Mouse (Mus musculus) bone marrow, adult 2 months (tissue): ENCODE data around the gene Akain1. TPM values are rescaled to one million over a fixed set of nuclear protein-coding genes. Genes with fewer than 3 reads are reported as not detected.

Source experiments
- H3K27ac ChIP-seq: fragments of 200-500 bp; 2 replicates; pipeline ENCODE4 v1.5.1; 2012; ENCODE audit warnings: low read depth, mild to moderate bottlenecking, control low read depth, inconsistent platforms, low read length; ENCODE audit not compliant: control insufficient read depth, poor library complexity, insufficient read depth
- H3K4me1 ChIP-seq: fragments of 200-500 bp; 2 replicates; pipeline ENCODE4 v1.6.1; 2011; ENCODE audit warnings: low read length; ENCODE audit not compliant: control insufficient read depth, insufficient read depth
- H3K4me3 ChIP-seq: fragments of 200-500 bp; replicated peaks from 2 replicates; pipeline ENCODE3; 2011; ENCODE audit warnings: mild to moderate bottlenecking, low read depth, low read length, control low read depth; ENCODE audit not compliant: control insufficient read depth
- CTCF ChIP-seq: fragments of 200-500 bp; IDR thresholded peaks from 2 replicates; pipeline ENCODE4 v1.5.1; 2011; ENCODE audit warnings: low read length, control low read depth; ENCODE audit not compliant: control insufficient read depth, insufficient read depth
- POLR2A ChIP-seq: fragments of 200-500 bp; IDR thresholded peaks from 2 replicates; pipeline ENCODE4 v1.6.1; 2011; ENCODE audit warnings: low read depth, mild to moderate bottlenecking, control low read depth, low read length, borderline replicate concordance; ENCODE audit not compliant: control insufficient read depth
- WGBS: fragments of 180-500 bp; shearing (Covaris S2); methylation state at CpG from one replicate; pipeline ENCODE4 v1.1.7; 2018; 5-methylcytosine and 5-hydroxymethylcytosine counted together
- polyA plus RNA-seq: library from polyadenylated mRNA; stranded (reverse); fragments of >200 nt; gene quantifications from 2 replicates; pipeline ENCODE4 v1.2.4, GENCODE M21; 2011; ENCODE audit warnings: low replicate concordance; ENCODE audit not compliant: missing spikeins, insufficient read depth, insufficient read length

The Akain1 gene
- polyA plus RNA-seq, 1 experiment, result not detected

DNA sequence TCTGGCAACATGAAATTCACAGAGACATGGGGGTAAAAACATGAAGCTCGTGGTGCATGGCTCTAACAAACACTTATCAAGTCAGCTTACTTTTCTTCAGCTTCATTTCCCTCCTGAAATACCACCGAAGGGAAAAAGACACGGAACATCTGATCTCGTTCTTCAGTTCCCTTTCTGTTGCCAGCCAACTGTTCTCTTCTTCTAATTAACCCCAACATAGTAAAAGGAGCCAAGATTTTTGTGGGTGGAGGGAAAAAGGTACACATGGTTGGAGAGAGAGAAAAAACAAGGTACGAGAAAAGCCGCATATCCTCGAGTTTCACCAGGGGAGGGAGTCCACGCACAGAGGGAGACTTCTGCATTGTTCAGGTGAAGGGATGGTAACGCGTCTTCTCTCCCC, 32.0 kb downstream of the Akain1 start:
- H3K27ac ChIP-seq, result no peak overlapping the region
- 46% methylated on average over 10 of the region's 10 CpGs for WGBS
- TF ChIP-seq POLR2A (no peak), CTCF (no peak)
- no peaks in the 10 kb centered on the region for H3K4me1 ChIP-seq
- H3K4me3 ChIP-seq, result no peak overlapping the region

DNA sequence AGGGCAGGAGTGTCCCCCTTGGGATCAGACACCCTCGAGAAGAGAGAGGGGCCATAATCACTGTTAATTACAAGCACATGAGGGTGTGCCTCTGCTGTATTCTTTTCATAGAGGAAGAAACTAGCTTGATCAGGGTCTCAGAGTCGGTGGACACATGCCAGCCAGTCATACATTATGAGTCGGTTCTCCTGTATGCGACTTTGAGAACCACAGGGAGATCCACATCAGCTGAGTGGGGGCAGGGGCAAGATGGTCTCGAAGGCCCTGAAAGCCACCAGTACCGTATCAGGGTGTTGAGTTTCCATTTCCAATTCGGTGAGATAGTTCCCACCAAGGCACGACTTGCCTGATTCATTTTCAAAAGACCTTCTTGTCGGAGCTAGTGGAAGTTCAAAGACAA, 33.3 kb downstream of the Akain1 start:
- no peak for TF ChIP-seq POLR2A
- no peak for TF ChIP-seq CTCF
- H3K4me3 ChIP-seq, result no peak overlapping the region
- WGBS, result 58% methylated on average over 9 of the region's 9 CpGs

DNA sequence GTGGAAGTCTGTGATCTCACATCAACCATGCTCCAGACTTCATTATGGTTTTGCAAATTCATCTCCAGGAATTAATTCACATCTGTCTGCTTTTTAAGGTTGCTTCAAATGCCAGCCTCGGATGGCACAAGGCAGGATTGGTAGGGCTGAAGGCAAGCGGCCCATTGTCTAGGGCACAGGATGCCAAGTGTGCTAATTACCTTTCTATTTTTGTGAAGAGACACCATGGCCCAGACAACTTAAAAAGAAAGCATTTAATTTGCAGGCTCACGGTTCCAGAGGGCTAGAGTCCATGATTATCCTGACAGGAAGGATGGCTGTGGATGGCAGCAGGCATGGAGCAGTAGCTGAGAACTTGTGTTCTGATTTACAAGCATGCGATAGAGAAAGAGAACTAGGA, 35.0 kb downstream of the Akain1 start:
- WGBS, result 72% methylated on average over 4 of the region's 4 CpGs
- no peaks in the 10 kb centered on the region for H3K4me1 ChIP-seq
- TF ChIP-seq POLR2A, result no peak
- no peak for TF ChIP-seq CTCF
- no peak overlapping the region for H3K27ac ChIP-seq
- H3K4me3 ChIP-seq, result no peak overlapping the region

More for the DNA sequence above, 33.3 kb downstream of the Akain1 start:
- H3K4me1 ChIP-seq, result no peaks in the 10 kb centered on the region
- no peak overlapping the region for H3K27ac ChIP-seq

DNA sequence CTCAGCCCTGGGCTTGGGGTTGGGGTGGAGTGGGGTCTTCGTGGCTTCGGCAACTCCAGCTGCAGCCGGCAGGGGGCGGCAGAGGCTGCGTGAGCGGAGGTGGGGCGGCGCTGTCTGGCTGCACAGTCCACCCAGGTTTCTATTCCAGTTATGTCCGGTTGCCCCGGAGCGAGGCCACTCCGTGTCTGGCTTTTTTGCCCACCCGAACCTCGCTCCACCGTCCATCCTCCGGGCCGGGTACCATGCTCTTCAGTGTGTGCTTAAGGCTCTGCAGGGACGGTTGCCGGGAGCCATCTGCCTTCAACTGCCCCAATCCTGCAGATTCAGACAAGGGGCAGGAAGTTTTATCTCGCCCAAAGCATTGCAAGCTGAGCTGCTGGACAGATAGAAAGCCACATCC, 36.3 kb downstream of the Akain1 start:
- H3K4me1 ChIP-seq, result no peaks in the 10 kb centered on the region
- peak overlapping the region; percentile 52 for H3K4me3 ChIP-seq
- 2% methylated on average over 20 of the region's 20 CpGs for WGBS
- TF ChIP-seq CTCF, result peak; percentile 73
- TF ChIP-seq POLR2A, result no peak
- no peak overlapping the region for H3K27ac ChIP-seq

DNA sequence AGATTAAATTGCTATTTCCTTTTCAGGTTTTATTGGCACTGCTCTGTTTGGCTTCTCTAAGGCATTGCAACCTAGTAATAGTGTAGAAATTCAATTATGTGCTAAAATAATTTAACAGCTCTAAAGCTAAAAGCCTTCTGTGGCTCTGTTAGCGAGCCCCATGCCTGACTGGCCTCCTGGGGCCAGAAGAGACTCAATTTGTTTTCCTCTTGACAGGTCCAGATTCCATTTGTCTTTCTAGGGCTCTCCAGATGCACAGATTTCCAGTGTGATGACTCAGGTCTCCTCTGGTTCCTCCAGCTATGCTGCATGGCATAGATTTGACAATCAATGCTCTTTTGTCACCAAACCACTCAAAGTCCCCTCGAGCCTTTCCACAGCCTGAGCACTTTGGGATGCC, 38.4 kb downstream of the Akain1 start:
- 29% methylated on average over 2 of the region's 2 CpGs for WGBS
- no peak overlapping the region for H3K4me3 ChIP-seq
- H3K27ac ChIP-seq, result no peak overlapping the region
- H3K4me1 ChIP-seq, result no peaks in the 10 kb centered on the region
- TF ChIP-seq CTCF, result no peak
- TF ChIP-seq POLR2A, result no peak

DNA sequence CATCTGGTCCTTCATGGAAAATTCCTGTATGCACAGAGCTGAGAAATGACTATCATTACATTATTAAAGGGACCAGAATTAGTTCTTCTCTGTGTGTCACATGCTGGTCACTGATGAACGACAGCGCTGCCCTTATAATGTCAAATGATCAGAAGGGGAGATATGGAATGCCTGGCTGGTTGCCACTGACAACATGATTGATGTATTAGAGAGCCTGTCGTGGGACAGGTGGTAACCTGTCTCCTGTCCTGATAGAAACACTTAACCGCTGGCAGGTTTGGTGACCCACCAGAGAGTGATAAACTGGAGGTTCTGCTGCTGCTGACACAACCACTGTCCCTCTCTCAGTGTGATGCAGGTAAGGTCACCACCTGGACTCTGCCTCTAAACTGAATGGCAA, 40.1 kb downstream of the Akain1 start:
- 70% methylated on average over 4 of the region's 4 CpGs for WGBS
- Histone ChIP-seq H3K27ac (no peak overlapping the region), H3K4me3 (no peak overlapping the region), H3K4me1 (no peaks in the 10 kb centered on the region)
- no peak for TF ChIP-seq POLR2A
- no peak for TF ChIP-seq CTCF

DNA sequence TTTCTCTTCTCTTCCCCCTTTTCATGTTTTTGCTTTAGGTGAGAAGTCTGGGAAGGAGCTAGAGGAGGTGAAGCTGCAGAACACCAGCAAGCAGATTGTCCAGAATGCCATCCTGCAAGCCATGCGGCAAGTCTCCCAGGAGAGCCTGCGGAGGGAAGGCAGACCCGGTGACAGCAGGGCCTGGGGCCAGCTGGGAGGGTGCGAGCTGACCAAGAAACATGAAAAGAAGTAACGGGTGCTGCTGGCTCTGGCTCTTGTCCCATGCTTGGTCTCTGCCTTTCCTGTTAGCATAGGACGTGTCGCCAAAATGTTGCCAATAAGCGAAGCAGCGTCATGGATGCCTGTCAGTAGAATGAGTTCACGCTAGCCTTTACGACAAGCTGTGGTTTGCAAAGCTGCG, 48.0 kb downstream of the Akain1 start:
- H3K4me3 ChIP-seq, result no peak overlapping the region
- H3K4me1 ChIP-seq, result no peaks in the 10 kb centered on the region
- no peak overlapping the region for H3K27ac ChIP-seq
- TF ChIP-seq POLR2A, result no peak
- TF ChIP-seq CTCF, result no peak
- WGBS, result 82% methylated on average over 12 of the region's 12 CpGs

DNA sequence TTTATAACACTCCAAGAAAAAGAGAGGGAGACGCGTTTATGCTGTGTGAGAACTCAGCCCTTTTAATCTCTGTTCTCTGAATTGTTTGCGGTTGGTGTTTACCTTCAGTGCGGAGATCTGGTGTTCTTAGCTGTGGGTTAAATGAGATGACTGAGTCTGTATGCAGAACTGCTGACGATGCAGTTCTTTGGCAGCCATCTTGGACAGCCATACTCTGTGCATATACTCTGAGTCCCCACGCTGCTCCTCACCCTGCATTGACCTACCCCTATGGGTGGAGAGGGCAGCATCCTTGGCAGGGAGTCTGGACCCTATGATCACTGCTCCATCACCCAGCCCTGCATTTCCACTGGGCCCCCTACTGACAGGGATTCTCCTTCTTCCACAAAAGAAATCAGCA, 48.8 kb downstream of the Akain1 start:
- Histone ChIP-seq H3K4me3 (no peak overlapping the region), H3K27ac (no peak overlapping the region), H3K4me1 (no peaks in the 10 kb centered on the region)
- 93% methylated on average over 6 of the region's 6 CpGs for WGBS
- TF ChIP-seq CTCF (no peak), POLR2A (no peak)

DNA sequence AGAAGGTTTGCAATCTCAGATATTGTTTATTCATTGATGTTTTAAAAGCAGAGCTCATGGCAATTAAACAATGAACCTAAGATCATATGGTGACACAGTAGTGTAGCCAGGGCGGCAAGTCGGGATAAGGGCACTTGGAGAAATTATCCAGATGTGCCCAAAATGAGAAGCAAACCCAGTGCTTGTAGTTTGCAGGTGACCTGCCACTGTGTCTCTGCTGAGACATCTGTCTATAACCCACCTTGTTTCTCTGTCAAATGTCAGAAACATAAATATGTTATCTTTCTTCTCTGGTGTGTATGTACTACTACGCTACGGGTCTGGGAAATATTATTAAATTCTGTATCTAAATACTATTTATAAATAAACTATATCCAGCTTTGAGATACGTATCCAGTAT, 49.7 kb downstream of the Akain1 start:
- TF ChIP-seq POLR2A (no peak), CTCF (no peak)
- 82% methylated on average over 5 of the region's 5 CpGs for WGBS
- no peaks in the 10 kb centered on the region for H3K4me1 ChIP-seq
- H3K27ac ChIP-seq, result no peak overlapping the region
- H3K4me3 ChIP-seq, result no peak overlapping the region
